Mouse (Mus musculus) stomach, embryonic 16.5 days (tissue): ENCODE measurements around the gene Snx20. TPM values are rescaled to one million over a fixed set of nuclear protein-coding genes. Genes with fewer than 3 reads are reported as not detected.
A peak's percentile ranks its signal among the peaks of the same experiment; 100 is the strongest.

Experiments used
- ATAC-seq: fragments of 200-750 bp; cut with Nextera tagmentation; 2 replicates; pipeline ENCODE4 v1.8.0; 2017; ENCODE audit warnings: moderate number of reproducible peaks, moderate TSS enrichment; ENCODE audit not compliant: insufficient read depth, low FRiP score
- H3K27ac ChIP-seq: fragments of 300-500 bp; sonication (generic); 2 replicates; pipeline ENCODE4 v1.5.1; 2014; ENCODE audit warnings: low read length
- H3K27me3 ChIP-seq: fragments of 300-500 bp; sonication (generic); 2 replicates; pipeline ENCODE4 v1.6.1; 2014; ENCODE audit warnings: low read length, control low read depth, mixed read lengths; ENCODE audit not compliant: control insufficient read depth, insufficient read depth
- H3K36me3 ChIP-seq: fragments of 300-500 bp; sonication (generic); 2 replicates; pipeline ENCODE4 v1.6.1; 2014; ENCODE audit warnings: low read length; ENCODE audit not compliant: control insufficient read depth, insufficient read depth
- H3K4me1 ChIP-seq: fragments of 300-500 bp; sonication (generic); 2 replicates; pipeline ENCODE4 v1.6.1; 2014; ENCODE audit warnings: low read length, control low read depth, mixed read lengths; ENCODE audit not compliant: control insufficient read depth, insufficient read depth
- H3K4me2 ChIP-seq: fragments of 300-500 bp; sonication (generic); 2 replicates; pipeline ENCODE4 v1.6.1; 2014; ENCODE audit warnings: low read depth, low read length, mixed read lengths
- H3K4me3 ChIP-seq: fragments of 300-500 bp; sonication (generic); replicated peaks from 2 replicates; pipeline ENCODE4 v1.5.1; 2014; ENCODE audit warnings: mild to moderate bottlenecking, low read length
- H3K9ac ChIP-seq: fragments of 300-500 bp; sonication (generic); 2 replicates; pipeline ENCODE4 v1.6.1; 2014; ENCODE audit warnings: low read length
- H3K9me3 ChIP-seq: fragments of 300-500 bp; sonication (generic); replicated peaks from 2 replicates; pipeline ENCODE4 v1.6.1; 2016; ENCODE audit warnings: low read length, control low read depth; ENCODE audit not compliant: control insufficient read depth
- WGBS: fragments of 180-500 bp; shearing (Covaris S2); extraction: QIAGEN DNeasy Blood & Tissue Kit; methylation state at CpG from one replicate; pipeline ENCODE4 v1.1.7; 2014; 5-methylcytosine and 5-hydroxymethylcytosine counted together
- polyA plus RNA-seq: library from polyadenylated mRNA; unstranded; fragments of >200 nt; fragmentation: Nextera tagmentation; extraction: Ambion mirVana; gene quantifications from 2 replicates; pipeline ENCODE4 v1.2.1, GENCODE M21; 2015

Snx20 gene
- polyA plus RNA-seq, 1 experiment from 2014 or later = 1.9 TPM

GRCm38 (mm10) chr8:88650016-88650708, 14.2 kb upstream of the Snx20 start:
- peaks cover 2% of the 10 kb centered on the region; the same call in 1 of the 2 replicates for H3K27me3 ChIP-seq
- no peak for ATAC-seq
- WGBS = 64% methylated on average over 6 of the region's 6 CpGs
- H3K4me1 ChIP-seq = peaks cover 10% of the 10 kb centered on the region; the same call in 1 of the 2 replicates
- no peak overlapping the region for H3K27ac ChIP-seq
- no peaks in the 10 kb centered on the region for H3K9me3 ChIP-seq
- H3K9ac ChIP-seq = no peak overlapping the region
- no peak overlapping the region for H3K4me3 ChIP-seq
- no peaks in the 10 kb centered on the region for H3K36me3 ChIP-seq
- no peak overlapping the region for H3K4me2 ChIP-seq

- peak overlapping the region; percentile 70; the same call in 1 of the 2 replicates for H3K4me2 ChIP-seq
- no peak overlapping the region for H3K27ac ChIP-seq
- no peak for ATAC-seq
- peaks cover 2% of the 10 kb centered on the region; the same call in 1 of the 2 replicates for H3K27me3 ChIP-seq
- H3K9me3 ChIP-seq = no peaks in the 10 kb centered on the region
- peaks cover 10% of the 10 kb centered on the region; the same call in 1 of the 2 replicates for H3K4me1 ChIP-seq
- H3K36me3 ChIP-seq = no peaks in the 10 kb centered on the region
- H3K9ac ChIP-seq = no peak overlapping the region
- no peak overlapping the region for H3K4me3 ChIP-seq
These were observed 12.4 kb upstream of the Snx20 start for GRCm38 (mm10) chr8:88648322-88648721.

- peak; percentile 95 for ATAC-seq
- H3K36me3 ChIP-seq = no peaks in the 10 kb centered on the region
- H3K4me1 ChIP-seq = peaks cover 10% of the 10 kb centered on the region; the same call in 1 of the 2 replicates
- WGBS = 9% methylated on average over 33 of the region's 33 CpGs
- H3K27ac ChIP-seq = peak within 1 kb of the TSS; percentile 19; the same call in 1 of the 2 replicates
- H3K4me3 ChIP-seq = peak within 1 kb of the TSS; percentile 45
- peaks cover 2% of the 10 kb centered on the region; the same call in 1 of the 2 replicates for H3K27me3 ChIP-seq
- no peaks in the 10 kb centered on the region for H3K9me3 ChIP-seq
- H3K4me2 ChIP-seq = peak within 1 kb of the TSS; percentile 70
- H3K9ac ChIP-seq = peak within 1 kb of the TSS; percentile 66
These were observed 11.2 kb upstream of the Snx20 start, which contains the start of gene Nod2 for GRCm38 (mm10) chr8:88646837-88647778. TSS of gene Nod2 (plus strand) at chr8:88647315.

- Histone ChIP-seq H3K36me3 (no peaks in the 10 kb centered on the region), H3K4me1 (peaks cover 10% of the 10 kb centered on the region; the same call in 1 of the 2 replicates), H3K9me3 (no peaks in the 10 kb centered on the region), H3K27me3 (no peaks in the 10 kb centered on the region), H3K4me2 (no peak overlapping the region), H3K4me3 (no peak overlapping the region), H3K27ac (no peak overlapping the region), H3K9ac (no peak overlapping the region)
- WGBS = 71% methylated on average over 5 of the region's 5 CpGs
- no peak for ATAC-seq
These were observed 7.0 kb upstream of the Snx20 start for GRCm38 (mm10) chr8:88642734-88643564.

GRCm38 (mm10) chr8:88638908-88639307, 3.0 kb upstream of the Snx20 start:
- H3K4me3 ChIP-seq = no peak overlapping the region
- H3K9me3 ChIP-seq = no peaks in the 10 kb centered on the region
- no peak overlapping the region for H3K27ac ChIP-seq
- H3K27me3 ChIP-seq = no peaks in the 10 kb centered on the region
- H3K4me1 ChIP-seq = no peaks in the 10 kb centered on the region
- 88% methylated on average over 3 of the region's 3 CpGs for WGBS
- ATAC-seq = no peak
- H3K4me2 ChIP-seq = no peak overlapping the region
- no peak overlapping the region for H3K9ac ChIP-seq
- no peaks in the 10 kb centered on the region for H3K36me3 ChIP-seq

- Histone ChIP-seq H3K9me3 (no peaks in the 10 kb centered on the region), H3K27ac (no peak overlapping the region), H3K27me3 (no peaks in the 10 kb centered on the region), H3K4me3 (no peak overlapping the region), H3K4me1 (no peaks in the 10 kb centered on the region), H3K36me3 (no peaks in the 10 kb centered on the region), H3K9ac (no peak overlapping the region), H3K4me2 (no peak overlapping the region)
- ATAC-seq = no peak
- WGBS = 73% methylated on average over 9 of the region's 9 CpGs
These were observed 1.4 kb upstream of the Snx20 start for GRCm38 (mm10) chr8:88637092-88638000.

GRCm38 (mm10) chr8:88633343-88633765, 2.6 kb downstream of the Snx20 start:
- 75% methylated on average over 7 of the region's 7 CpGs for WGBS
- H3K27ac ChIP-seq = no peak overlapping the region
- H3K4me2 ChIP-seq = no peak overlapping the region
- H3K9me3 ChIP-seq = no peaks in the 10 kb centered on the region
- 0 out of 2 replicates have a peak, but pooled peaks cover 5% of the 10 kb centered on the region for H3K27me3 ChIP-seq
- no peaks in the 10 kb centered on the region for H3K36me3 ChIP-seq
- ATAC-seq = peak; percentile 41; the same call in 1 of the 2 replicates
- no peak overlapping the region for H3K9ac ChIP-seq
- H3K4me1 ChIP-seq = no peaks in the 10 kb centered on the region
- no peak overlapping the region for H3K4me3 ChIP-seq

- Histone ChIP-seq H3K27ac (no peak overlapping the region), H3K4me2 (no peak overlapping the region), H3K36me3 (no peaks in the 10 kb centered on the region), H3K9ac (no peak overlapping the region), H3K9me3 (no peaks in the 10 kb centered on the region), H3K27me3 (0 out of 2 replicates have a peak, but pooled peaks cover 9% of the 10 kb centered on the region), H3K4me1 (peaks cover 9% of the 10 kb centered on the region; the same call in 1 of the 2 replicates), H3K4me3 (no peak overlapping the region)
- ATAC-seq = no peak
These were observed 4.8 kb downstream of the Snx20 start for GRCm38 (mm10) chr8:88631081-88631480.
